ENCODE assay signal across 7 mouse cellular contexts in the genomic region with DNA sequence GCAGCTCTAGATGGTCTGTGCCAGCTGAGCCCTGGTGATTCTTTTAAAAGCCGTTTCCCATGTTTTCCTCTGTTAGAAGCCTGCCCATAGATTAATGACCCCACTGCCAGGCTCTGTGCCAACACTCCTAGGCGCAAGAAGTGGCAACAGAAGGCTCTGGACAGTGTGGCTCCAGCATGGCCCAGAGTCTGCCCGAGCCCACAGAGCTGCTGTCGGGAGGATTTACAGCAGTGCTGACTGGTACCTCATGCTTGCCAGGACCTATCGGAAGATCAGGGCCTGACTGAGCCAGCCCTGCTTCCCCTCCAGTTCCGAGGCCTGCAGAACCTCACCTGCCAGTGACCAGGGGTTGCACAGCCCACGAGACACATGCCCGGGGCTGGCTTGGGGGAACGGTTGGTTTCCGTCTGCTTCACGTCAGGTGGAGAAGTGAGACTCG.
A peak's percentile ranks its signal among the peaks of the same experiment; 100 is the strongest.
DNase-seq lines count a peak whose midpoint lies in the region; ATAC-seq lines count a peak whose summit lies in the region.

No protein-coding gene starts in this region.

- peak; percentile 95 for DNase-seq in left cerebral cortex, postnatal 4 days
- DNase-seq in left cerebral cortex, adult 8-10 months (ENCODE audit: low spot score in 2 of 2) = no peak
- DNase-seq in cerebellum, adult 8-10 months = peak; percentile 72
- no peak for DNase-seq in yolk sac, embryonic 10.5 days (ENCODE audit: low spot score)
- no peak for DNase-seq in frontal cortex, postnatal 36 days (ENCODE audit: low spot score in 2 of 2)

- no peaks in the 10 kb centered on the region for H3K36me3 ChIP-seq in hindbrain, embryonic 15.5 days
- no peaks in the 10 kb centered on the region for H3K36me3 ChIP-seq in neural tube, embryonic 15.5 days

- H3K4me1 ChIP-seq in hindbrain, embryonic 15.5 days (replicated peaks) = peaks cover 29% of the 10 kb centered on the region
- H3K4me1 ChIP-seq in neural tube, embryonic 15.5 days = peaks cover 21% of the 10 kb centered on the region

- H3K9me3 ChIP-seq in hindbrain, embryonic 15.5 days = no peaks in the 10 kb centered on the region
- no peaks in the 10 kb centered on the region for H3K9me3 ChIP-seq in neural tube, embryonic 15.5 days (replicated peaks)

- peak overlapping the region; percentile 58 for H3K27ac ChIP-seq in hindbrain, embryonic 15.5 days (replicated peaks)
- H3K27ac ChIP-seq in neural tube, embryonic 15.5 days (replicated peaks) = peak overlapping the region; percentile 75

- H3K4me2 ChIP-seq in hindbrain, embryonic 15.5 days = no peak overlapping the region
- no peak overlapping the region for H3K4me2 ChIP-seq in neural tube, embryonic 15.5 days

- no peaks in the 10 kb centered on the region for H3K27me3 ChIP-seq in hindbrain, embryonic 15.5 days
- no peaks in the 10 kb centered on the region for H3K27me3 ChIP-seq in neural tube, embryonic 15.5 days (replicated peaks)

- H3K9ac ChIP-seq in hindbrain, embryonic 15.5 days = no peak overlapping the region
- no peak overlapping the region for H3K9ac ChIP-seq in neural tube, embryonic 15.5 days (replicated peaks)

- intact Hi-C loops in left cerebral cortex, postnatal 4 days (cut with DNase I) = loop anchor here (5.0 kb wide), 1 partner anchor 59 kb away; no protein-coding TSS in a partner anchor

- 60% methylated on average over 12 of the region's 12 CpGs for WGBS in hindbrain, embryonic 15.5 days
- WGBS in neural tube, embryonic 15.5 days = 43% methylated on average over 12 of the region's 12 CpGs

- H3K4me3 ChIP-seq in hindbrain, embryonic 15.5 days = no peak overlapping the region
- no peak overlapping the region for H3K4me3 ChIP-seq in neural tube, embryonic 15.5 days (replicated peaks)

- peak; percentile 77 for ATAC-seq in hindbrain, embryonic 15.5 days (ENCODE audit: low FRiP score, low read depth)
- ATAC-seq in neural tube, embryonic 15.5 days (ENCODE audit: low FRiP score) = peak; percentile 78

Comparison
In these comparisons a context has a peak if more than half of its experiments do, and no peak if none do; other contexts are left out.
1. DNase-seq: peak in left cerebral cortex, postnatal 4 days (single experiment) and cerebellum, adult 8-10 months (single experiment); none in left cerebral cortex, adult 8-10 months (0 of 2), yolk sac, embryonic 10.5 days (single experiment) and frontal cortex, postnatal 36 days (0 of 2).